Mouse (Mus musculus) C2C12 (cell line): Measurements from ENCODE around the gene Pak2. TPM values are rescaled to one million over a fixed set of nuclear protein-coding genes. Genes with fewer than 3 reads are reported as not detected.

Experiments
- H3K27me3 ChIP-seq: one replicate; pipeline ENCODE4 v1.6.1; 2011; ENCODE audit not compliant: control insufficient read depth, insufficient read depth, insufficient read length
- H3K36me3 ChIP-seq: one replicate; pipeline ENCODE4 v1.6.1; 2011; ENCODE audit not compliant: control insufficient read depth, insufficient read depth
- H3K4me3 ChIP-seq: one replicate; pipeline ENCODE4 v1.5.1; 2011; ENCODE audit warnings: mild to moderate bottlenecking, control low read depth; ENCODE audit not compliant: poor library complexity, insufficient read depth, severe bottlenecking
- H3K79me2 ChIP-seq: one replicate; pipeline ENCODE4 v1.6.1; 2011; ENCODE audit not compliant: control insufficient read depth, insufficient read depth
- H3K79me3 ChIP-seq: one replicate; pipeline ENCODE4 v1.6.1; 2011; ENCODE audit warnings: low read depth, control low read depth
- H3ac ChIP-seq: one replicate; pipeline ENCODE3; 2011; ENCODE audit warnings: low read depth; ENCODE audit not compliant: control insufficient read depth, insufficient read length
- CEBPB ChIP-seq: IDR thresholded peaks from one replicate; pipeline ENCODE4 v1.6.1; 2011; ENCODE audit warnings: low read depth, mild to moderate bottlenecking, control low read depth, moderate library complexity
- CTCF ChIP-seq: IDR thresholded peaks from one replicate; pipeline ENCODE4 v1.5.1; 2011; ENCODE audit not compliant: control insufficient read depth, insufficient read depth, insufficient read length
- FOSL1 ChIP-seq: IDR thresholded peaks from one replicate; pipeline ENCODE4 v1.8.0; 2011; ENCODE audit warnings: mild to moderate bottlenecking, low read length; ENCODE audit not compliant: poor library complexity, insufficient read depth, severe bottlenecking
- MAX ChIP-seq: IDR thresholded peaks from one replicate; pipeline ENCODE4 v1.6.1; 2011; ENCODE audit warnings: mild to moderate bottlenecking, control low read depth
- MYOD1 ChIP-seq: IDR thresholded peaks from one replicate; pipeline ENCODE4 v1.6.1; 2011; ENCODE audit warnings: low read depth; ENCODE audit not compliant: control insufficient read depth, insufficient read length
- MYOG ChIP-seq: IDR thresholded peaks from one replicate; pipeline ENCODE4 v1.6.1; 2011; ENCODE audit not compliant: control insufficient read depth, insufficient read length; ENCODE audit errors: extremely low read depth
- USF1 ChIP-seq: IDR thresholded peaks from one replicate; pipeline ENCODE4 v1.6.1; 2011; ENCODE audit warnings: low read depth, mild to moderate bottlenecking, control low read depth, moderate library complexity
- microRNA-seq: library from miRNA; unstranded; fragments of <30 nt; microRNA quantifications from one replicate; pipeline ENCODE4, GENCODE M21; 2019; ENCODE audit warnings: borderline microRNAs expressed
- polyA plus RNA-seq: library from polyadenylated mRNA; unstranded; fragments of >200 nt; fragmentation: generic; extraction: Trizol; gene quantifications from one replicate; pipeline ENCODE4 v1.2.1, GENCODE M21; 2012; ENCODE audit warnings: missing spikeins

Gene Pak2
- polyA plus RNA-seq, 1 experiment: 16.4 TPM

- Histone ChIP-seq H3ac (no peak overlapping the region), H3K79me2 (peaks cover 69% of the 10 kb centered on the region), H3K79me3 (peaks cover 52% of the 10 kb centered on the region), H3K36me3 (peaks cover 22% of the 10 kb centered on the region), H3K27me3 (no peaks in the 10 kb centered on the region), H3K4me3 (no peak overlapping the region)
- TF ChIP-seq CEBPB (no peak), USF1 (no peak), MAX (no peak)
These were observed 85.2 kb downstream of the Pak2 start for GRCm38 (mm10) chr16:31993946-31994345.

GRCm38 (mm10) chr16:31993195-31993594, 85.9 kb downstream of the Pak2 start:
- Histone ChIP-seq H3ac (no peak overlapping the region), H3K79me3 (peaks cover 45% of the 10 kb centered on the region), H3K79me2 (peaks cover 66% of the 10 kb centered on the region), H3K36me3 (peaks cover 29% of the 10 kb centered on the region), H3K27me3 (no peaks in the 10 kb centered on the region), H3K4me3 (no peak overlapping the region)
- TF ChIP-seq CTCF (no peak), CEBPB (no peak), MAX (no peak), MYOG (no peak), MYOD1 (no peak), FOSL1 (no peak), USF1 (no peak)

GRCm38 (mm10) chr16:31992039-31992438, 87.1 kb downstream of the Pak2 start:
- H3K36me3 ChIP-seq: peaks cover 36% of the 10 kb centered on the region
- peaks cover 34% of the 10 kb centered on the region for H3K79me3 ChIP-seq
- H3ac ChIP-seq: no peak overlapping the region
- no peaks in the 10 kb centered on the region for H3K27me3 ChIP-seq
- H3K4me3 ChIP-seq: no peak overlapping the region
- TF ChIP-seq MAX (no peak), CEBPB (no peak), FOSL1 (no peak), CTCF (no peak), USF1 (no peak), MYOD1 (no peak), MYOG (no peak)
- H3K79me2 ChIP-seq: peaks cover 58% of the 10 kb centered on the region

- H3K4me3 ChIP-seq: no peak overlapping the region
- no peaks in the 10 kb centered on the region for H3K79me3 ChIP-seq
- H3K79me2 ChIP-seq: peaks cover 1% of the 10 kb centered on the region
- TF ChIP-seq CTCF (no peak), FOSL1 (no peak), USF1 (no peak), MYOG (no peak), CEBPB (no peak), MAX (no peak), MYOD1 (no peak)
- H3K27me3 ChIP-seq: no peaks in the 10 kb centered on the region
- no peak overlapping the region for H3ac ChIP-seq
- H3K36me3 ChIP-seq: peaks cover 48% of the 10 kb centered on the region
These were observed 98.2 kb downstream of the Pak2 start for GRCm38 (mm10) chr16:31980946-31981345.

- no peak for TF ChIP-seq CTCF
- no peak for TF ChIP-seq USF1
- TF ChIP-seq MYOD1: no peak
- no peak for TF ChIP-seq MAX
- no peak for TF ChIP-seq FOSL1
- no peak for TF ChIP-seq MYOG
- no peak for TF ChIP-seq CEBPB
- Histone ChIP-seq H3K36me3 (peaks cover 55% of the 10 kb centered on the region), H3K79me3 (no peaks in the 10 kb centered on the region), H3ac (no peak overlapping the region), H3K4me3 (no peak overlapping the region), H3K27me3 (no peaks in the 10 kb centered on the region), H3K79me2 (no peaks in the 10 kb centered on the region)
These were observed 99.6 kb downstream of the Pak2 start for GRCm38 (mm10) chr16:31979501-31979900.

GRCm38 (mm10) chr16:31975258-31975657, 103.9 kb downstream of the Pak2 start:
- Histone ChIP-seq H3K79me2 (no peaks in the 10 kb centered on the region), H3ac (no peak overlapping the region), H3K36me3 (peaks cover 60% of the 10 kb centered on the region), H3K27me3 (no peaks in the 10 kb centered on the region), H3K79me3 (no peaks in the 10 kb centered on the region), H3K4me3 (no peak overlapping the region)
- TF ChIP-seq USF1: no peak

Small RNA genes within 50 kb of the gene (microRNA-seq; reads per million reads assigned to microRNA genes)
- not detected for gene Gm26269

Other genes starting within 250 kb of the Pak2 start
- gene Meltf, start 200.5 kb downstream of the Pak2 start, polyA plus RNA-seq: not detected
- 0.05 TPM for gene Pigz, start 145.5 kb downstream of the Pak2 start, polyA plus RNA-seq
- 46.3 TPM for gene 0610012G03Rik, start 130.8 kb downstream of the Pak2 start, polyA plus RNA-seq
- gene Ncbp2, start 130.8 kb downstream of the Pak2 start, polyA plus RNA-seq: 34.4 TPM
- gene Senp5, start 76.1 kb downstream of the Pak2 start, polyA plus RNA-seq: 11.0 TPM
- 30.8 TPM for gene Pigx, start 20.4 kb upstream of the Pak2 start, polyA plus RNA-seq
- 4.2 TPM for gene Cep19, start 20.5 kb upstream of the Pak2 start, polyA plus RNA-seq
- not detected for gene Nrros, start 86.3 kb upstream of the Pak2 start, polyA plus RNA-seq
- gene Bex6, start 100.5 kb upstream of the Pak2 start, polyA plus RNA-seq: not detected
- 5.8 TPM for gene Fbxo45, start 167.8 kb upstream of the Pak2 start, polyA plus RNA-seq
- 10.9 TPM for gene Wdr53, start 167.9 kb upstream of the Pak2 start, polyA plus RNA-seq
- gene Smco1, start 192.1 kb upstream of the Pak2 start, polyA plus RNA-seq: not detected
- 7.4 TPM for gene Rnf168, start 198.1 kb upstream of the Pak2 start, polyA plus RNA-seq